Mouse (Mus musculus) small intestine, adult 2 months (tissue): ENCODE measurements around the gene Hapln2.

Experiments
- CTCF ChIP-seq: fragments of 200-500 bp; IDR thresholded peaks from 2 replicates; pipeline ENCODE4 v1.5.1; 2012; ENCODE audit warnings: low read depth, mild to moderate bottlenecking, control low read depth, inconsistent platforms, low read length, moderate library complexity, mixed read lengths; ENCODE audit not compliant: insufficient replicate concordance, insufficient read length; ENCODE audit errors: extremely low read depth
- POLR2A ChIP-seq: fragments of 200-500 bp; IDR thresholded peaks from 2 replicates; pipeline ENCODE4 v1.6.1; 2012; ENCODE audit warnings: low read depth, mild to moderate bottlenecking, control low read depth, inconsistent platforms, low read length, moderate library complexity

- TF ChIP-seq CTCF (no peak), POLR2A (no peak; the same call in 1 of the 2 replicates)
Observed at GRCm38 (mm10) chr3:87987633-87988032, 39.8 kb downstream of the Hapln2 start.
